Mouse (Mus musculus) megakaryocyte-erythroid progenitor cell, adult 5-6 weeks (primary cell): ENCODE results near the gene Pfkfb4. TPM values are rescaled to one million over a fixed set of nuclear protein-coding genes. Genes with fewer than 3 reads are reported as not detected.

Experiments used
- total RNA-seq, 2 experiments: library from RNA; stranded (forward) in 1 of 2; stranded (reverse) in 1 of 2; fragments of 200-1000, 215-1000 nt in 1 of 2; fragments of >200 nt in 1 of 2; fragmentation: Nextera tagmentation in 1 of 2; gene quantifications; 2 replicates each; pipeline ENCODE4 v1.2.3; 2014 to 2017

Pfkfb4 gene
- total RNA-seq, 2 experiments from 2014 or later: 4.8 to 22.7 TPM

Other genes with a start within 250 kb of the Pfkfb4 start
- 29.8 and 36.7 TPM in 2 replicates for gene Ip6k2, start 208.0 kb upstream of the Pfkfb4 start, total RNA-seq (2014; fragmentation: Nextera tagmentation)
- gene Ip6k2, start 208.0 kb upstream of the Pfkfb4 start, total RNA-seq (2017): 31.3 and 48.7 TPM in 2 replicates
- 8.6 and 12.2 TPM in 2 replicates for gene Nckipsd, start 183.4 kb upstream of the Pfkfb4 start, total RNA-seq (2014; fragmentation: Nextera tagmentation)
- gene Nckipsd, start 183.4 kb upstream of the Pfkfb4 start, total RNA-seq (2017): 1.0 and 2.3 TPM in 2 replicates
- not detected in 2 replicates for gene Celsr3, start 165.5 kb upstream of the Pfkfb4 start, total RNA-seq (2014; fragmentation: Nextera tagmentation)
- 0.05 TPM in 1 of 2 replicates, not detected in the other for gene Celsr3, start 165.5 kb upstream of the Pfkfb4 start, total RNA-seq (2017)
- 5.7 and 5.8 TPM in 2 replicates for gene Slc26a6, start 138.5 kb upstream of the Pfkfb4 start, total RNA-seq (2014; fragmentation: Nextera tagmentation)
- gene Slc26a6, start 138.5 kb upstream of the Pfkfb4 start, total RNA-seq (2017): 0.30 and 1.4 TPM in 2 replicates
- 2.7 TPM in 1 of 2 replicates, not detected in the other for gene Tmem89, start 77.2 kb upstream of the Pfkfb4 start, total RNA-seq (2014; fragmentation: Nextera tagmentation)
- not detected in 2 replicates for gene Tmem89, start 77.2 kb upstream of the Pfkfb4 start, total RNA-seq (2017)
- 281 and 361 TPM in 2 replicates for gene Uqcrc1, start 55.1 kb upstream of the Pfkfb4 start, total RNA-seq (2014; fragmentation: Nextera tagmentation)
- gene Uqcrc1, start 55.1 kb upstream of the Pfkfb4 start, total RNA-seq (2017): 283 and 345 TPM in 2 replicates
- gene Col7a1, start 38.2 kb upstream of the Pfkfb4 start, total RNA-seq (2014; fragmentation: Nextera tagmentation): 0.45 TPM in 1 of 2 replicates, not detected in the other
- gene Col7a1, start 38.2 kb upstream of the Pfkfb4 start, total RNA-seq (2017): 0.42 TPM in 1 of 2 replicates, not detected in the other
- 1.2 TPM in 1 of 2 replicates, not detected in the other for gene Ucn2, start 5.8 kb upstream of the Pfkfb4 start, total RNA-seq (2014; fragmentation: Nextera tagmentation)
- gene Ucn2, start 5.8 kb upstream of the Pfkfb4 start, total RNA-seq (2017): not detected in 2 replicates
- gene Shisa5, start 46.8 kb downstream of the Pfkfb4 start, total RNA-seq (2014; fragmentation: Nextera tagmentation): 52.0 and 52.8 TPM in 2 replicates
- gene Shisa5, start 46.8 kb downstream of the Pfkfb4 start, total RNA-seq (2017): 37.6 and 74.5 TPM in 2 replicates
- 17.1 and 29.7 TPM in 2 replicates for gene Trex1, start 68.0 kb downstream of the Pfkfb4 start, total RNA-seq (2014; fragmentation: Nextera tagmentation)
- gene Trex1, start 68.0 kb downstream of the Pfkfb4 start, total RNA-seq (2017): 4.7 and 5.1 TPM in 2 replicates
- gene Atrip, start 82.3 kb downstream of the Pfkfb4 start, total RNA-seq (2014; fragmentation: Nextera tagmentation): 14.9 and 26.3 TPM in 2 replicates
- 9.8 and 19.2 TPM in 2 replicates for gene Atrip, start 82.3 kb downstream of the Pfkfb4 start, total RNA-seq (2017)
- 12.2 and 17.1 TPM in 2 replicates for gene Ccdc51, start 90.7 kb downstream of the Pfkfb4 start, total RNA-seq (2014; fragmentation: Nextera tagmentation)
- 14.2 and 16.6 TPM in 2 replicates for gene Ccdc51, start 90.7 kb downstream of the Pfkfb4 start, total RNA-seq (2017)
- 418 and 530 TPM in 2 replicates for gene Tma7, start 90.8 kb downstream of the Pfkfb4 start, total RNA-seq (2014; fragmentation: Nextera tagmentation)
- 113 and 115 TPM in 2 replicates for gene Tma7, start 90.8 kb downstream of the Pfkfb4 start, total RNA-seq (2017)
- gene Plxnb1, start 103.6 kb downstream of the Pfkfb4 start, total RNA-seq (2014; fragmentation: Nextera tagmentation): 1.3 TPM in 1 of 2 replicates, not detected in the other
- gene Plxnb1, start 103.6 kb downstream of the Pfkfb4 start, total RNA-seq (2017): not detected in 2 replicates
- gene Fbxw21, start 170.3 kb downstream of the Pfkfb4 start, total RNA-seq (2014; fragmentation: Nextera tagmentation): not detected in 2 replicates
- gene Fbxw21, start 170.3 kb downstream of the Pfkfb4 start, total RNA-seq (2017): not detected in 2 replicates
- gene Fbxw13, start 204.2 kb downstream of the Pfkfb4 start, total RNA-seq (2014; fragmentation: Nextera tagmentation): not detected in 2 replicates
- gene Fbxw13, start 204.2 kb downstream of the Pfkfb4 start, total RNA-seq (2017): not detected in 2 replicates
- gene Fbxw20, start 243.0 kb downstream of the Pfkfb4 start, total RNA-seq (2014; fragmentation: Nextera tagmentation): not detected in 2 replicates
- not detected in 2 replicates for gene Fbxw20, start 243.0 kb downstream of the Pfkfb4 start, total RNA-seq (2017)